Mouse (Mus musculus) spleen, postnatal 14 days (tissue): ENCODE results near the gene Icam2.
"Not testable (repeated sequence)": the region's sequence is repeated elsewhere in the genome, so short reads cannot be mapped to it uniquely, and the experiment has no call there.

ENCODE experiments used
- DNase-seq, 2 experiments: peaks; one replicate each; pipeline ENCODE4 v3.0.0; 2021 to 2022; ENCODE audit warnings: low spot score in 2 of 2

The Icam2 gene

DNA sequence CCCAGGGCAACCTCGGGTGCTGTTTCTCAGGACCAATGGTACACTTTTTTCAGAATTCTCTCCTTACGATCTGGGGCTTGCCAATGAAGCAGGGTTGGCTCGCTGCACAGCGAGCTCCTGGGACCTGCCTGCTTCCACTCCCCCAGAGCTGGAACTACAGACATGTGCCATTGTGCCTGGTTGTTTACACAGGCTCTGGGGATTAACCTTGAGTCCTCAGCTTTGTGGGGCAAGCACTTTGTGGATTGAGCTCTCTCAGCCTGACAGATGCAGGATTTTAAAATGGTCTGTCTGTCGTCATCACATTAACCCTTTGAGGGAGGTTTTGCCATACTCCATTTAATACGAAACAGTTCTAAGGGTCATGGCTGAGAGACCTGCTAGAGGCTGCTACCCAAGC lies 43.0 kb downstream of the Icam2 start:
- DNase-seq = no peak

- DNase-seq = no peak
These were observed 46.8 kb downstream of the Icam2 start for GRCm38 (mm10) chr11:106340990-106341520.

DNA sequence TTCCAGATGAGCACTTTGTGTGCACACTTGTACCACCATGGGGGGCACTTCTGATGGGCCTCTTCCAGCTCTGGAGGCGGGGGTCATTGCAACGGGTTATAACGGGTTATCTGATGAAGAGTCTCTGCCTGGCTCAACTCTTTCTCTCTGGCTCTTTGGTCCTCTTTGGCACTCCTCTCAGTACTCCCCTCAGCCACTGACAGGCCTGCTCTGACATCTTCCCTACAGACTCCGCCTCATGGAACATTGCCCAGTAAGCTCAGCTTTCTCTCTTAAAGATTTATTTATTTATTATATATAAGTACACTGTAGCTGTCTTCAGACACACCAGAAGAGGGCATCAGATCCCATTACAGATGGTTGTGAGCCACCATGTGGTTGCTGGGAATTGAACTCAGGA lies 48.6 kb downstream of the Icam2 start:
- DNase-seq = not testable (repeated sequence)

DNA sequence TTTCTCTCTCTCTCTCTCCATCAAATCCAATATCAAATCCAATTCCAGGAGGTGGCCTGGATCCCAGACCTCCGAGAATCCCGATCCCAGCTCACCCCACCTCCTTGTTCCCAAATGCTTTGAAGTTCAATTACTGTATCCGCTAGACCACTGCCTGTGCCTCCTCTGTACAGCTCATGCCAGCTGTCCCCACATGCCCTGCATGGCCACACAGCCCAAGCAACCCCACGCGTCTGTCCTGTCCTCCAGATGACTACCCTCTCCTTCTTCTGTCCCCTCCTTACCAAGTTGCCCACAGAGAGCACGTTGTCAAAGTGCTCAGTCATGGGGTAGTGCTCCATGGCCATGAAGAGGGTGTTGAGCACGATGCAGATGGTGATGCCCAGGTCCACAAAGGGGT lies 49.0 kb downstream of the Icam2 start:
- no peak for DNase-seq

DNA sequence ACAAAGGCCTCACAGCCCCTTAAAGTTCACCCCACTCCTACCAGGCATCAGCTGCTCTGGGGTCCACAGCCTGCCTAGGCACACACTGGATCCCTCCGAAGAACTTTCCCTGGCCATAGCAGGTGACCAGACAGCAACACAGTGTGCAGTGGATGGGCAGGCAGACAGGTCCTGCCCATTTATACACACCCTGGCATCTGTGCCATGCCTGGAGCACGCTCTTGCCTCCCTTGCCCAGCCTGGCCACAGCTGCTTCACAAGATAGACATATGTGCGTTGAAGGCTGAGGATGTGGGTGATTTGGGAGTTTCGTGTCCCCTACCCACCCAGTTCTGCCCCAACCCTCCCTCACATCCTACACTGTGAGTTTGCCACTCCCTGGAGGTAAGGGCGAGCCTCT lies 49.8 kb downstream of the Icam2 start:
- DNase-seq = no peak

DNA sequence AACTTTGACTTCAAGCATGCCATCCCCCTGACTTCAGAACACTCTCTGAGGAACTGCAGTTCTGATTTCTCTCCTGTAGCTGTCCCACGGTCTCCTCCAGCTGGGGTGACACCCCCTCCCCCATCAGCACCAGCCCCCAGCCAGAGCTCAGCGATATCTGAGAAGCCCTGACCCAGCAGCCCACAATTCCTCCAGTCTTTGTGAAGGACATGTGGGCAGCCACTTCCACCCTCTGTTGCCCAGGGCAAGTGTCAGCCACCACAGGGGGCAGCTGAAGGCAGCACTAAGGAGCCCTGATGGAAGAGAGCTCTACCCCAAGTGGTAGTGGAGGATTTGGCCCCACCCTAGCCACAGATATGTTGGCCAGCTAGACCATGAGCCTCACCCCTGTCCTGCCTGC lies 53.8 kb downstream of the Icam2 start:
- no peak for DNase-seq

DNA sequence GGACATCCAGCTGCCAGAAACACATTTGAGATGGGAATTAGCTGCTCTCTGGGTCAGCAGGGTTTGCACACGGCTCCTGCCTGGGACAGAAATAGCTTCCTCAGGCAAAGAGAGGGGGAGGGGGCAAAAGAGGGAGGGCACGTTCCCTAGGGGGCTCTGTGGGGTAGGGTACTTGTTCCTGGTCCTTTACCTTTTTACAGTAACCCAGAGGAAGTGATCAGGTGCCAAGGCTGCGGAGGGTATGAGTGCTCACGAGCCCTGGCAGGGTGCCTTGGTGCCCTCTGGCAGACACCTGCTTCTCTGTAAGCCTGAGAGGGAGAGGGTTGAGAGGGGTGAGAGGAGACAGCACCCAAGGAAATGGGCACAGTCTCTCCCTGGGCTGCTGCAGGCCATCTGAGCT lies 55.4 kb downstream of the Icam2 start:
- DNase-seq = no peak

DNA sequence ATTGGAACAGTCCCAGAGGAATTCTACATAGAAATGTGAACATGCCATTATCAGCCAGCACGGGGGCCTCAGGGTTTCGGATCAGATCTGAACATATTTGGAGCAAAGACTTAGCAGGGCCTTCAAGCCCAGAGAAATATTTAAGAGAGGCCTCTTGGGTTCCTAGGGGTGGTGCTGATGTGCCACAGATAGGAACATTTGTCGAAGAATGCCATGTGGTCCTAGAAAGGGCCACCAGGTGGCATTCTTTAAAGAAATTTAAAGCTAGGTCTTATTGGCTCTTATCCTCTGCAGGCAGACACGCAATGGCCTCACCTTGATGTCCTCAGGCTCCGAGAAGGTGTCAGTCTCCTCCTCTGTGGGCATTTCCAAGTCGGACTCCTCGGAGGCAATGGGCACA lies 58.2 kb downstream of the Icam2 start:
- peak in 1 of 2 experiments; percentile 54 for DNase-seq

DNA sequence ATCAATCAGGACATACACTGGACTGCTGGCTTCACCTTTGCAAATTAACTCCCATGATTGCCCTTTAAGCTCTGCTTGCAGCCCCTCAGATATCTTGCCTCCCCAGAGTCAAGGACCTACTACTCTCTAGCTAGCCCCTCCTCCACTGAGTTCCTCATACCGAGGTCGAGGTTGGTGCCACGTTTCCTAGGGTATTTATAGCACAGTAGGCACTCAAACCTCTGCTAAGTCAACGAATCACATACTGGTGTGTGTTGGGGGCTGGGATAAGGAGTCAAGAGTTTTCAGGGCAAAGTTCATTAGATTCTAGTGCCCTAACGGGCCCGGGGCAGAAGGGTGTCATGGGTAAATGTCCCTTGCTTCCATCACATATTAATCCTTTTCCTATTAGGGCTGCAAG lies 58.7 kb downstream of the Icam2 start:
- no peak for DNase-seq

GRCm38 (mm10) chr11:106328521-106328920 lies 59.4 kb downstream of the Icam2 start:
- no peak for DNase-seq
